Mouse (Mus musculus) heart, postnatal 0 days (tissue): ENCODE data around the gene Upp2.

ENCODE experiments used
- CTCF ChIP-seq: IDR thresholded peaks from 2 replicates; pipeline ENCODE4 v1.5.1; 2016; ENCODE audit warnings: antibody characterized with exemption, control low read depth, low read depth
- EP300 ChIP-seq: IDR thresholded peaks from 2 replicates; pipeline ENCODE4 v1.6.1; 2016; ENCODE audit warnings: antibody characterized with exemption, low read depth

- no peak for TF ChIP-seq CTCF
- TF ChIP-seq EP300 = no peak
Measured at GRCm38 (mm10) chr2:58590055-58590454, 23.0 kb downstream of the Upp2 start.
